Mouse (Mus musculus): ENCODE data around the gene P2ry6. TPM values are rescaled to one million over a fixed set of nuclear protein-coding genes. Genes with fewer than 3 reads are reported as not detected.

P2ry6 gene
- polyA plus RNA-seq, 1 experiment from 2014 or later, result 4.8 TPM

GRCm38 (mm10) chr7:100932481-100933007 is 41.9 kb downstream of the P2ry6 start:
- Histone ChIP-seq H3K4me1 (ENCODE audit: insufficient read depth, low read length) (peaks cover 37% of the 10 kb centered on the region), H3K9ac (replicated peaks; ENCODE audit: low read length) (peak overlapping the region; percentile 99), H3K4me3 (ENCODE audit: low read length) (peak overlapping the region; percentile 88), H3K27me3 (ENCODE audit: insufficient read depth, low read length) (no peaks in the 10 kb centered on the region), H3K36me3 (ENCODE audit: insufficient read depth, low read length) (peaks cover 3% of the 10 kb centered on the region; the same call in 1 of the 2 replicates), H3K27ac (ENCODE audit: low read length) (peak overlapping the region; percentile 100), H3K4me2 (replicated peaks; ENCODE audit: low read depth, low read length) (peak overlapping the region; percentile 86), H3K9me3 (ENCODE audit: low read length) (no peaks in the 10 kb centered on the region)
- peak; percentile 92 for ATAC-seq (ENCODE audit: low FRiP score, low TSS enrichment)
- WGBS, result 2% methylated on average over 27 of the region's 27 CpGs

GRCm38 (mm10) chr7:100931926-100932480 is 42.4 kb downstream of the P2ry6 start, which contains the start of gene Arhgef17:
Gene Arhgef17 (minus strand): TSS chr7:100932107.
- Histone ChIP-seq H3K9me3 (ENCODE audit: low read length) (no peaks in the 10 kb centered on the region), H3K4me1 (ENCODE audit: insufficient read depth, low read length) (peaks cover 43% of the 10 kb centered on the region), H3K27ac (ENCODE audit: low read length) (peak within 1 kb of the TSS; percentile 100), H3K4me2 (replicated peaks; ENCODE audit: low read depth, low read length) (peak within 1 kb of the TSS; percentile 86), H3K36me3 (ENCODE audit: insufficient read depth, low read length) (peaks cover 3% of the 10 kb centered on the region; the same call in 1 of the 2 replicates), H3K27me3 (ENCODE audit: insufficient read depth, low read length) (no peaks in the 10 kb centered on the region), H3K4me3 (ENCODE audit: low read length) (peak within 1 kb of the TSS; percentile 88), H3K9ac (replicated peaks; ENCODE audit: low read length) (peak within 1 kb of the TSS; percentile 99)
- under 1% methylated on average over 35 of the region's 35 CpGs for WGBS
- ATAC-seq (ENCODE audit: low FRiP score, low TSS enrichment), result peak; percentile 79

- Histone ChIP-seq H3K9me3 (ENCODE audit: low read length) (no peaks in the 10 kb centered on the region), H3K4me1 (ENCODE audit: insufficient read depth, low read length) (peaks cover 49% of the 10 kb centered on the region), H3K9ac (replicated peaks; ENCODE audit: low read length) (peak overlapping the region; percentile 99), H3K27ac (ENCODE audit: low read length) (peak overlapping the region; percentile 100), H3K36me3 (ENCODE audit: insufficient read depth, low read length) (peaks cover 3% of the 10 kb centered on the region; the same call in 1 of the 2 replicates), H3K4me3 (ENCODE audit: low read length) (peak overlapping the region; percentile 88), H3K27me3 (ENCODE audit: insufficient read depth, low read length) (no peaks in the 10 kb centered on the region), H3K4me2 (replicated peaks; ENCODE audit: low read depth, low read length) (peak overlapping the region; percentile 86)
- ATAC-seq (ENCODE audit: low FRiP score, low TSS enrichment), result peak; percentile 21
- under 1% methylated on average over 65 of the region's 73 CpGs for WGBS
Measured at GRCm38 (mm10) chr7:100931316-100931925, 43.0 kb downstream of the P2ry6 start.

GRCm38 (mm10) chr7:100930619-100931315 is 43.7 kb downstream of the P2ry6 start:
- Histone ChIP-seq H3K4me1 (ENCODE audit: insufficient read depth, low read length) (peaks cover 55% of the 10 kb centered on the region), H3K4me3 (ENCODE audit: low read length) (peak overlapping the region; percentile 88)

GRCm38 (mm10) chr7:100929639-100930303 is 44.7 kb downstream of the P2ry6 start:
- Histone ChIP-seq H3K27me3 (ENCODE audit: insufficient read depth, low read length) (no peaks in the 10 kb centered on the region), H3K9ac (replicated peaks; ENCODE audit: low read length) (peak overlapping the region; percentile 99), H3K4me1 (ENCODE audit: insufficient read depth, low read length) (peaks cover 65% of the 10 kb centered on the region), H3K9me3 (ENCODE audit: low read length) (no peaks in the 10 kb centered on the region), H3K27ac (ENCODE audit: low read length) (no peak overlapping the region), H3K4me2 (replicated peaks; ENCODE audit: low read depth, low read length) (peak overlapping the region; percentile 86), H3K36me3 (ENCODE audit: insufficient read depth, low read length) (peaks cover 3% of the 10 kb centered on the region; the same call in 1 of the 2 replicates), H3K4me3 (ENCODE audit: low read length) (peak overlapping the region; percentile 88)
- WGBS, result 47% methylated on average over 19 of the region's 19 CpGs
- no peak for ATAC-seq (ENCODE audit: low FRiP score, low TSS enrichment)

More at GRCm38 (mm10) chr7:100930619-100931315, 43.7 kb downstream of the P2ry6 start:
- ATAC-seq (ENCODE audit: low FRiP score, low TSS enrichment), result peak; percentile 3; the same call in 1 of the 2 replicates
- Histone ChIP-seq H3K36me3 (ENCODE audit: insufficient read depth, low read length) (peaks cover 3% of the 10 kb centered on the region; the same call in 1 of the 2 replicates), H3K9me3 (ENCODE audit: low read length) (no peaks in the 10 kb centered on the region), H3K27ac (ENCODE audit: low read length) (peak overlapping the region; percentile 100), H3K27me3 (ENCODE audit: insufficient read depth, low read length) (no peaks in the 10 kb centered on the region), H3K9ac (replicated peaks; ENCODE audit: low read length) (peak overlapping the region; percentile 99), H3K4me2 (replicated peaks; ENCODE audit: low read depth, low read length) (peak overlapping the region; percentile 86)
- 2% methylated on average over 53 of the region's 53 CpGs for WGBS

- Histone ChIP-seq H3K4me3 (ENCODE audit: low read length) (peak overlapping the region; percentile 88), H3K27ac (ENCODE audit: low read length) (no peak overlapping the region), H3K27me3 (ENCODE audit: insufficient read depth, low read length) (no peaks in the 10 kb centered on the region), H3K9me3 (ENCODE audit: low read length) (no peaks in the 10 kb centered on the region), H3K9ac (replicated peaks; ENCODE audit: low read length) (peak overlapping the region; percentile 99), H3K4me2 (replicated peaks; ENCODE audit: low read depth, low read length) (peak overlapping the region; percentile 86), H3K36me3 (ENCODE audit: insufficient read depth, low read length) (peaks cover 11% of the 10 kb centered on the region), H3K4me1 (ENCODE audit: insufficient read depth, low read length) (peaks cover 76% of the 10 kb centered on the region)
- WGBS, result 43% methylated on average over 9 of the region's 9 CpGs
- ATAC-seq (ENCODE audit: low FRiP score, low TSS enrichment), result no peak
Measured at GRCm38 (mm10) chr7:100928456-100928855, 46.0 kb downstream of the P2ry6 start.

- Histone ChIP-seq H3K4me2 (replicated peaks; ENCODE audit: low read depth, low read length) (peak overlapping the region; percentile 86), H3K4me3 (ENCODE audit: low read length) (peak overlapping the region; percentile 88), H3K9ac (replicated peaks; ENCODE audit: low read length) (peak overlapping the region; percentile 99), H3K4me1 (ENCODE audit: insufficient read depth, low read length) (peaks cover 81% of the 10 kb centered on the region), H3K27me3 (ENCODE audit: insufficient read depth, low read length) (no peaks in the 10 kb centered on the region), H3K9me3 (ENCODE audit: low read length) (no peaks in the 10 kb centered on the region), H3K36me3 (ENCODE audit: insufficient read depth, low read length) (peaks cover 20% of the 10 kb centered on the region), H3K27ac (ENCODE audit: low read length) (peak overlapping the region; percentile 52)
- ATAC-seq (ENCODE audit: low FRiP score, low TSS enrichment), result no peak
- 6% methylated on average over 7 of the region's 7 CpGs for WGBS
Measured at GRCm38 (mm10) chr7:100927287-100928000, 47.0 kb downstream of the P2ry6 start.

- H3K4me2 ChIP-seq (replicated peaks; ENCODE audit: low read depth, low read length), result peak overlapping the region; percentile 86
- H3K9ac ChIP-seq (replicated peaks; ENCODE audit: low read length), result peak overlapping the region; percentile 99
- H3K27me3 ChIP-seq (ENCODE audit: insufficient read depth, low read length), result no peaks in the 10 kb centered on the region
- peaks cover 25% of the 10 kb centered on the region for H3K36me3 ChIP-seq (ENCODE audit: insufficient read depth, low read length)
- peak overlapping the region; percentile 88 for H3K4me3 ChIP-seq (ENCODE audit: low read length)
- ATAC-seq (ENCODE audit: low FRiP score, low TSS enrichment), result peak; percentile 22; the same call in 1 of the 2 replicates
- H3K9me3 ChIP-seq (ENCODE audit: low read length), result no peaks in the 10 kb centered on the region
- peaks cover 87% of the 10 kb centered on the region for H3K4me1 ChIP-seq (ENCODE audit: insufficient read depth, low read length)
- WGBS, result 8% methylated on average over 12 of the region's 12 CpGs
- H3K27ac ChIP-seq (ENCODE audit: low read length), result peak overlapping the region; percentile 52
Measured at GRCm38 (mm10) chr7:100926311-100926923, 48.0 kb downstream of the P2ry6 start.
